Mouse (Mus musculus): ENCODE data around the gene Ss18l2. TPM values are rescaled to one million over a fixed set of nuclear protein-coding genes. Genes with fewer than 3 reads are reported as not detected.
A peak's percentile ranks its signal among the peaks of the same experiment; 100 is the strongest.

Ss18l2 gene
- polyA plus RNA-seq, 1 experiment from 2014 or later = 133 TPM

DNA sequence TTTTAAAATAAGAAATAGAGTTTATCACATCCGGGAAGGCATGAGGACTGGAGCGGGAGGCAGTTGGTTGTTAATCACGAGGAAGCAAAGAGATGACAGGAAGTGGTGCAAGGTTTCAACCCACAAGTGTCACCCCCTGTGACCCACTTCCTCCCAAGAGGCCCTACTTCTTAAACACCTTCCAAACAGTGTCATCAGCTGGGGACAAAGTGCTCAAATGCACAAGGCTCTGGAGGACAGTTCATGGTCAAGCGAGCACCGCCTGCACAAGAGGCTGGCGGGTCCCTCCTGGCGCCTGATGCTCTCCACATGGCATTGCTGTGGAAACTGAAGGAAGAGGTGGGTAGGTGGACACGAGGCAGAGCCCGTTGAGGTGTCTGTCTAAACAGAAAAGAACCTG is 35.1 kb upstream of the Ss18l2 start:
- H3K9me3 ChIP-seq (ENCODE audit: control insufficient read depth, low read length) = no peaks in the 10 kb centered on the region
- H3K4me2 ChIP-seq (ENCODE audit: low read length) = no peak overlapping the region
- no peak overlapping the region for H3K4me3 ChIP-seq (replicated peaks; ENCODE audit: low read length)
- no peak overlapping the region for H3K27ac ChIP-seq (ENCODE audit: low read length)
- no peak for ATAC-seq
- H3K4me1 ChIP-seq (replicated peaks; ENCODE audit: control insufficient read depth, insufficient read depth, low read length) = peaks cover 10% of the 10 kb centered on the region
- WGBS = 87% methylated on average over 9 of the region's 9 CpGs
- H3K27me3 ChIP-seq (replicated peaks; ENCODE audit: control insufficient read depth, insufficient read depth, low read length) = no peaks in the 10 kb centered on the region; the same call in 1 of the 2 replicates
- H3K9ac ChIP-seq (replicated peaks; ENCODE audit: low read depth, low read length) = no peak overlapping the region
- no peaks in the 10 kb centered on the region for H3K36me3 ChIP-seq (ENCODE audit: control insufficient read depth, insufficient read depth)

- Histone ChIP-seq H3K27ac (ENCODE audit: low read length) (no peak overlapping the region), H3K4me1 (replicated peaks; ENCODE audit: control insufficient read depth, insufficient read depth, low read length) (peaks cover 9% of the 10 kb centered on the region), H3K4me2 (ENCODE audit: low read length) (no peak overlapping the region), H3K4me3 (replicated peaks; ENCODE audit: low read length) (no peak overlapping the region), H3K36me3 (ENCODE audit: control insufficient read depth, insufficient read depth) (no peaks in the 10 kb centered on the region), H3K27me3 (replicated peaks; ENCODE audit: control insufficient read depth, insufficient read depth, low read length) (no peaks in the 10 kb centered on the region), H3K9me3 (ENCODE audit: control insufficient read depth, low read length) (no peaks in the 10 kb centered on the region), H3K9ac (replicated peaks; ENCODE audit: low read depth, low read length) (no peak overlapping the region)
- ATAC-seq = no peak
- 95% methylated on average over 2 of the region's 2 CpGs for WGBS
These were observed 34.6 kb upstream of the Ss18l2 start for GRCm38 (mm10) chr9:121675556-121675955.

- ATAC-seq = no peak
- Histone ChIP-seq H3K9ac (replicated peaks; ENCODE audit: low read depth, low read length) (no peak overlapping the region), H3K4me3 (replicated peaks; ENCODE audit: low read length) (no peak overlapping the region), H3K4me1 (replicated peaks; ENCODE audit: control insufficient read depth, insufficient read depth, low read length) (peaks cover 9% of the 10 kb centered on the region), H3K27ac (ENCODE audit: low read length) (no peak overlapping the region), H3K4me2 (ENCODE audit: low read length) (no peak overlapping the region), H3K36me3 (ENCODE audit: control insufficient read depth, insufficient read depth) (no peaks in the 10 kb centered on the region), H3K27me3 (replicated peaks; ENCODE audit: control insufficient read depth, insufficient read depth, low read length) (no peaks in the 10 kb centered on the region), H3K9me3 (ENCODE audit: control insufficient read depth, low read length) (no peaks in the 10 kb centered on the region)
- WGBS = 85% methylated on average over 4 of the region's 4 CpGs
These were observed 33.1 kb upstream of the Ss18l2 start for GRCm38 (mm10) chr9:121677069-121677468.

GRCm38 (mm10) chr9:121677476-121677875 is 32.7 kb upstream of the Ss18l2 start:
- no peak overlapping the region for H3K4me2 ChIP-seq (ENCODE audit: low read length)
- no peaks in the 10 kb centered on the region for H3K9me3 ChIP-seq (ENCODE audit: control insufficient read depth, low read length)
- H3K9ac ChIP-seq (replicated peaks; ENCODE audit: low read depth, low read length) = no peak overlapping the region
- peaks cover 9% of the 10 kb centered on the region for H3K4me1 ChIP-seq (replicated peaks; ENCODE audit: control insufficient read depth, insufficient read depth, low read length)
- no peak overlapping the region for H3K4me3 ChIP-seq (replicated peaks; ENCODE audit: low read length)
- no peaks in the 10 kb centered on the region for H3K36me3 ChIP-seq (ENCODE audit: control insufficient read depth, insufficient read depth)
- no peak for ATAC-seq
- 78% methylated on average over 8 of the region's 8 CpGs for whole genome bisulfite sequencing
- H3K27ac ChIP-seq (ENCODE audit: low read length) = no peak overlapping the region
- no peaks in the 10 kb centered on the region for H3K27me3 ChIP-seq (replicated peaks; ENCODE audit: control insufficient read depth, insufficient read depth, low read length)

- Histone ChIP-seq H3K4me2 (ENCODE audit: low read length) (no peak overlapping the region), H3K9ac (replicated peaks; ENCODE audit: low read depth, low read length) (no peak overlapping the region), H3K9me3 (ENCODE audit: control insufficient read depth, low read length) (no peaks in the 10 kb centered on the region), H3K36me3 (ENCODE audit: control insufficient read depth, insufficient read depth) (peaks cover 9% of the 10 kb centered on the region), H3K4me3 (replicated peaks; ENCODE audit: low read length) (no peak overlapping the region), H3K27ac (ENCODE audit: low read length) (no peak overlapping the region), H3K4me1 (replicated peaks; ENCODE audit: control insufficient read depth, insufficient read depth, low read length) (peaks cover 9% of the 10 kb centered on the region), H3K27me3 (replicated peaks; ENCODE audit: control insufficient read depth, insufficient read depth, low read length) (no peaks in the 10 kb centered on the region)
- peak; percentile 67 for ATAC-seq
- 15% methylated on average over 6 of the region's 6 CpGs for WGBS
These were observed 30.6 kb upstream of the Ss18l2 start for GRCm38 (mm10) chr9:121679549-121679948.

DNA sequence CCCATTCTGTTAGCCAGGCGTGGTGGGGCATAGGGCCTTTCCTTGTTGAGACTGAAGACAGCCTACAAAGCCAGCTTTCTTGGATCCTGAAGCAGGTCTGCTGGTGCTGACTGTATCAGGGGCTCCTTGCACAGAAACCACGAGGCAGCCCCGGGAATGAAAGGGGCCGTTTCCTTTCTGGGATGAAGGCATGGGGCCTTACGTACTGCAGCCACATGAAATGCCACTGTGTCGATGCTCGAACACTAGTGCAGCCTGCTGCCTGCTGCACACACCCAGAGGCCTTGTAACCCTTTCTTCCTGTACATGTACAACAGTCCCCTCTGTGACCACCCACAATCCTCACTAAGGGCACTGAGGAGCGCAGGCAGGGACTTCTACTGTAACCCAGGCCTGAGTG is 28.9 kb upstream of the Ss18l2 start:
- Histone ChIP-seq H3K27me3 (replicated peaks; ENCODE audit: control insufficient read depth, insufficient read depth, low read length) (no peaks in the 10 kb centered on the region), H3K4me2 (ENCODE audit: low read length) (no peak overlapping the region), H3K4me1 (replicated peaks; ENCODE audit: control insufficient read depth, insufficient read depth, low read length) (peaks cover 9% of the 10 kb centered on the region), H3K27ac (ENCODE audit: low read length) (no peak overlapping the region), H3K9ac (replicated peaks; ENCODE audit: low read depth, low read length) (no peak overlapping the region), H3K36me3 (ENCODE audit: control insufficient read depth, insufficient read depth) (peaks cover 16% of the 10 kb centered on the region), H3K9me3 (ENCODE audit: control insufficient read depth, low read length) (no peaks in the 10 kb centered on the region), H3K4me3 (replicated peaks; ENCODE audit: low read length) (no peak overlapping the region)
- WGBS = 78% methylated on average over 8 of the region's 8 CpGs
- ATAC-seq = no peak

DNA sequence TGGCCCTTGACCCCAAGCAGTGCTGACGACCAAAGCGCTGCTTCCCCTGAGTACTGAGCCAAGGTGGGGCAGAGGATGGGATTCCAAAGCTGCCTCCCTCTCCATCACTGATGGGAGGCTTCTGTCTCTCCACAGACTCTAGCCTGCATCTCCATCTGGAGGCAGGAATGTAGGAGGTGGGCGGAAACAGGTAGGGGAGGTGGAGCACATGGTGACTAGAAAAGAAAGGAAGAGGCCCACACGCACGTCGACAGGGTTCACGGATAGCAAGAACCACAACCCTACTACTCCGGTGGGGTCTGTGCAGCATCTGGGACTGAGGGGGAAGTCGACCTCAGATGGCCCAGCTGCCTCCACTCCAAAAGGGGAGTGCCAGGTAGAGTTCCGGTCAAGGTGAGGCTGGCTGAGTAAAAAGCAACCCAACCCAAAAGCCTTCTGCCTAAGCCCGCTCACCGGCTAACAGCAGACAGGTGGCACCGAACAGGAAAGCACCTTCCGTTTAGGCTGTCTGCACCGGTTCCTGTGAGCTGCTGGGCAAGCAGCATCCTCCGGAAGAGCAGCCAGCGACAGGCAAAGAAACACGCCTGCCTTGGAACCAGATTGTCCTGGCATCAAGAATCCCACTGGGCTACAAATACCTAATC is 28.0 kb upstream of the Ss18l2 start:
- no peak for ATAC-seq
- H3K9me3 ChIP-seq (ENCODE audit: control insufficient read depth, low read length) = no peaks in the 10 kb centered on the region
- H3K27ac ChIP-seq (ENCODE audit: low read length) = no peak overlapping the region
- H3K4me3 ChIP-seq (replicated peaks; ENCODE audit: low read length) = no peak overlapping the region
- no peak overlapping the region for H3K4me2 ChIP-seq (ENCODE audit: low read length)
- H3K9ac ChIP-seq (replicated peaks; ENCODE audit: low read depth, low read length) = no peak overlapping the region
- peaks cover 9% of the 10 kb centered on the region for H3K4me1 ChIP-seq (replicated peaks; ENCODE audit: control insufficient read depth, insufficient read depth, low read length)
- WGBS = 77% methylated on average over 18 of the region's 18 CpGs
- peaks cover 16% of the 10 kb centered on the region for H3K36me3 ChIP-seq (ENCODE audit: control insufficient read depth, insufficient read depth)
- no peaks in the 10 kb centered on the region for H3K27me3 ChIP-seq (replicated peaks; ENCODE audit: control insufficient read depth, insufficient read depth, low read length)

GRCm38 (mm10) chr9:121684702-121685101 is 25.4 kb upstream of the Ss18l2 start:
- no peak for ATAC-seq
- no peak overlapping the region for H3K4me2 ChIP-seq (ENCODE audit: low read length)
- 87% methylated on average over 7 of the region's 7 CpGs for WGBS
- no peak overlapping the region for H3K4me3 ChIP-seq (replicated peaks; ENCODE audit: low read length)
- no peaks in the 10 kb centered on the region for H3K27me3 ChIP-seq (replicated peaks; ENCODE audit: control insufficient read depth, insufficient read depth, low read length)
- no peak overlapping the region for H3K27ac ChIP-seq (ENCODE audit: low read length)
- H3K9me3 ChIP-seq (ENCODE audit: control insufficient read depth, low read length) = no peaks in the 10 kb centered on the region
- H3K9ac ChIP-seq (replicated peaks; ENCODE audit: low read depth, low read length) = no peak overlapping the region
- peaks cover 29% of the 10 kb centered on the region for H3K36me3 ChIP-seq (ENCODE audit: control insufficient read depth, insufficient read depth)
- peaks cover 2% of the 10 kb centered on the region for H3K4me1 ChIP-seq (replicated peaks; ENCODE audit: control insufficient read depth, insufficient read depth, low read length)

DNA sequence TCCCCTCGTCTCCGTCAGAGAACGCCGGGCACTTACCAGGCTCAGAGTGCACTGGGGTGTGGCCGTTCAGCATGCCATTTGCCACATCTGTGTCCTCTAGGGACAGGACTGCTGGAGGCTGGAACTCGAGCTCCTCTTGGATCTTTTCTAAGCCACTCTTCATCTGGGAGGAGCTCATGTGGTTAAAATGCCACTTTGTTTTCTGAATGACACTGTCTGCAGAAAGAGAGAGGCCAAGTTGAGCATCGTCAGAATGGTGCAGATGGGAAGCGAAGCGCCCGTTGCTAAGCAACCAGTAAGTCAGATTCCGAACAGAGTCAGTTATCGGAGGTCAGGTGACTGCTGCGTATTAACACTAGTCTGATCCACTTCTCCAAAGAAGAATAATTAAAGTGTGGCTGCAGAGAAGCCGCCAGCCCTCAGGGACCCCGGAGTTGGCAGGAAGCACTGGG is 19.9 kb upstream of the Ss18l2 start:
- Histone ChIP-seq H3K4me3 (replicated peaks; ENCODE audit: low read length) (peak overlapping the region; percentile 22), H3K9me3 (ENCODE audit: control insufficient read depth, low read length) (no peaks in the 10 kb centered on the region), H3K36me3 (ENCODE audit: control insufficient read depth, insufficient read depth) (peaks cover 26% of the 10 kb centered on the region), H3K27me3 (replicated peaks; ENCODE audit: control insufficient read depth, insufficient read depth, low read length) (no peaks in the 10 kb centered on the region), H3K27ac (ENCODE audit: low read length) (peak overlapping the region; percentile 84), H3K9ac (replicated peaks; ENCODE audit: low read depth, low read length) (0 out of 2 replicates have a peak overlapping the region, but pooled peaks have one; percentile 15), H3K4me2 (ENCODE audit: low read length) (peak overlapping the region; percentile 39), H3K4me1 (replicated peaks; ENCODE audit: control insufficient read depth, insufficient read depth, low read length) (peaks cover 15% of the 10 kb centered on the region)
- 46% methylated on average over 15 of the region's 15 CpGs for WGBS
- peak; percentile 95 for ATAC-seq

- peak overlapping the region; percentile 39 for H3K4me2 ChIP-seq (ENCODE audit: low read length)
- H3K27ac ChIP-seq (ENCODE audit: low read length) = peak overlapping the region; percentile 84
- H3K4me3 ChIP-seq (replicated peaks; ENCODE audit: low read length) = no peak overlapping the region
- H3K36me3 ChIP-seq (ENCODE audit: control insufficient read depth, insufficient read depth) = peaks cover 21% of the 10 kb centered on the region
- H3K9ac ChIP-seq (replicated peaks; ENCODE audit: low read depth, low read length) = no peak overlapping the region
- H3K9me3 ChIP-seq (ENCODE audit: control insufficient read depth, low read length) = no peaks in the 10 kb centered on the region
- 71% methylated on average over 7 of the region's 7 CpGs for whole genome bisulfite sequencing
- peak; percentile 37 for ATAC-seq
- no peaks in the 10 kb centered on the region for H3K27me3 ChIP-seq (replicated peaks; ENCODE audit: control insufficient read depth, insufficient read depth, low read length)
- peaks cover 15% of the 10 kb centered on the region for H3K4me1 ChIP-seq (replicated peaks; ENCODE audit: control insufficient read depth, insufficient read depth, low read length)
These were observed 19.4 kb upstream of the Ss18l2 start for GRCm38 (mm10) chr9:121690734-121691133.
